Mouse (Mus musculus) CH12.LX (cell line): ENCODE data around the gene Celf5.
A peak's percentile ranks its signal among the peaks of the same experiment; 100 is the strongest.

Experiments used
- CHD2 ChIP-seq: IDR thresholded peaks from 2 replicates; pipeline ENCODE4 v1.6.1; 2011; ENCODE audit warnings: low read length, improper control_type of control experiment
- CTCF ChIP-seq, 2 experiments: IDR thresholded peaks in 1 of 2; conservative IDR thresholded peaks in 1 of 2; 2 replicates each; pipeline ENCODE4 v1.5.1; 2011 to 2012; ENCODE audit warnings: low read depth in 2 of 2, low read length in 2 of 2, improper control_type of control experiment in 1 of 2, inconsistent platforms in 1 of 2, mild to moderate bottlenecking in 1 of 2, moderate library complexity in 1 of 2
- TCF12 ChIP-seq: IDR thresholded peaks from 2 replicates; pipeline ENCODE4 v1.6.1; 2014; ENCODE audit warnings: low read depth, mild to moderate bottlenecking, inconsistent platforms, low read length, improper control_type of control experiment

DNA sequence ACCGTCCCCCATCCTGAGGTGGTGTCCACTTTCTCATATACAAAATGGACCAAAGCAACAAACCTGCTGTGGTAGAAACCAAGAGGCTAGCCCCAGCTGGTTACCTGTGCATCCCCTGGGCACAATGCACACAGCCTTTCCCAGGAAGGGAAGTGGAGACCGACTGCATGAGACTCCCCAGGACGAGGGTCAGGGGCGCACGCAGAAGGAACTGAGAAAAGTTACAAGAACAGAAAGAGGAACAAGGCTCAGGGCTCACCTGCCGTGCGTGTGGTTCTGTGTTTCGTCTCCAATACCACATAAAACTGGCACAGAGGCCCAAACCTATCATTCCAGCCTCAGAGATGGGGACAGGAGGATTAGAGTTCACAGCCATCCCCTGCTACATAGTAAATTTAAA is 34.7 kb upstream of the Celf5 start:
- TF ChIP-seq CTCF (conservative IDR thresholded peaks at IDR 0.05 in 1 of 2, IDR thresholded peaks at IDR 0.05 in 1 of 2; ENCODE audit: low read depth in 2 of 2, low read length in 2 of 2) (no peak), TCF12 (peak; percentile 84), CHD2 (no peak)
